ENCODE assay signal across 9 mouse cellular contexts in genomic region chr11:102762248-102762647, GRCm38 (mm10). TPM values are rescaled to one million over a fixed set of nuclear protein-coding genes. Genes with fewer than 3 reads are reported as not detected.
DNase-seq lines count a peak whose midpoint lies in the region; ATAC-seq and TF ChIP-seq lines count a peak whose summit lies in the region.
"Had no signal": no experiment of that assay in that cellular context is flagged by ENCODE, and none has a peak within 500 bp of the region (broad histone marks: within the 10 kb centered on the region; RNA-seq: fewer than 3 reads in every experiment).

No protein-coding gene starts in this region.

- no peak for TF ChIP-seq POLR2A in liver, adult 2 months (IDR thresholded peaks at IDR 0.05; ENCODE audit: extremely low read depth, insufficient read depth, low read length)

- no peaks in the 10 kb centered on the region for H3K9me3 ChIP-seq in embryonic facial prominence, embryonic 14.5 days (ENCODE audit: control insufficient read depth, low read length)
- H3K9me3 ChIP-seq in intestine, postnatal 0 days (ENCODE audit: control insufficient read depth), result no peaks in the 10 kb centered on the region
- no peaks in the 10 kb centered on the region for H3K9me3 ChIP-seq in neural tube, embryonic 14.5 days (ENCODE audit: control insufficient read depth, low read length)

- no peaks in the 10 kb centered on the region for H3K27me3 ChIP-seq in liver, adult 2 months (ENCODE audit: control insufficient read depth, insufficient read depth, low read length)
- H3K27me3 ChIP-seq in embryonic facial prominence, embryonic 14.5 days (replicated peaks; ENCODE audit: control insufficient read depth, insufficient read depth, low read length), result peaks cover 17% of the 10 kb centered on the region; the same call in 1 of the 2 replicates
- H3K27me3 ChIP-seq in intestine, postnatal 0 days (replicated peaks; ENCODE audit: control insufficient read depth, insufficient read depth, low read length), result peaks cover 10% of the 10 kb centered on the region
- H3K27me3 ChIP-seq in neural tube, embryonic 14.5 days (ENCODE audit: control insufficient read depth, insufficient read depth, low read length), result no peaks in the 10 kb centered on the region

- ATAC-seq in embryonic facial prominence, embryonic 14.5 days (ENCODE audit: low read depth), result 0 out of 2 replicates have a peak, but pooled peaks have one; percentile 9
- ATAC-seq in intestine, postnatal 0 days, result no peak
- ATAC-seq in neural tube, embryonic 14.5 days (ENCODE audit: low read depth), result no peak

- DNase-seq in liver, adult 2 months (ENCODE audit: extremely low read depth, low read depth, low spot score), result no peak
- no peak for DNase-seq in liver
- no peak for DNase-seq in embryonic facial prominence, embryonic 14.5 days (ENCODE audit: low spot score)
- no peak for DNase-seq in frontal cortex, postnatal 10 days (ENCODE audit: low spot score in 2 of 2)
- DNase-seq in gastrocnemius, postnatal 4 days (ENCODE audit: low spot score in 2 of 2), result no peak
- no peak for DNase-seq in adrenal gland, adult 8-10 months
- DNase-seq: lung, adult 18-20 months had no signal

- H3K4me1 ChIP-seq in liver, adult 2 months (ENCODE audit: control insufficient read depth, insufficient read depth, low read length), result peaks cover 3% of the 10 kb centered on the region; the same call in 1 of the 2 replicates
- H3K4me1 ChIP-seq in embryonic facial prominence, embryonic 14.5 days (ENCODE audit: control insufficient read depth, insufficient read depth, low read length), result no peaks in the 10 kb centered on the region
- no peaks in the 10 kb centered on the region for H3K4me1 ChIP-seq in intestine, postnatal 0 days (replicated peaks; ENCODE audit: control insufficient read depth, insufficient read depth, low read length)
- peaks cover 18% of the 10 kb centered on the region for H3K4me1 ChIP-seq in neural tube, embryonic 14.5 days (ENCODE audit: control insufficient read depth, insufficient read depth, low read length)

- H3K4me2 ChIP-seq in embryonic facial prominence, embryonic 14.5 days (ENCODE audit: low read depth, low read length), result peak overlapping the region; percentile 100
- H3K4me2 ChIP-seq in intestine, postnatal 0 days (replicated peaks; ENCODE audit: low read depth), result peak overlapping the region; percentile 93
- peak overlapping the region; percentile 62 for H3K4me2 ChIP-seq in neural tube, embryonic 14.5 days (ENCODE audit: low read depth, low read length)

- H3K36me3 ChIP-seq in liver, adult 2 months (ENCODE audit: control insufficient read depth, insufficient read depth, low read length), result no peaks in the 10 kb centered on the region
- H3K36me3 ChIP-seq in embryonic facial prominence, embryonic 14.5 days (ENCODE audit: control insufficient read depth, insufficient read depth, low read length), result no peaks in the 10 kb centered on the region
- H3K36me3 ChIP-seq in intestine, postnatal 0 days (ENCODE audit: control insufficient read depth, insufficient read depth), result no peaks in the 10 kb centered on the region
- no peaks in the 10 kb centered on the region for H3K36me3 ChIP-seq in neural tube, embryonic 14.5 days (ENCODE audit: control insufficient read depth, insufficient read depth, low read length)

- no peak overlapping the region for H3K9ac ChIP-seq in liver, adult 2 months (ENCODE audit: low read depth, low read length)
- peak overlapping the region; percentile 73 for H3K9ac ChIP-seq in embryonic facial prominence, embryonic 14.5 days (ENCODE audit: low read depth, low read length)
- H3K9ac ChIP-seq in intestine, postnatal 0 days (ENCODE audit: low read depth, low read length), result no peak overlapping the region
- peak overlapping the region; percentile 65 for H3K9ac ChIP-seq in neural tube, embryonic 14.5 days (replicated peaks; ENCODE audit: low read depth, low read length)

- no peak overlapping the region for H3K27ac ChIP-seq in liver, adult 2 months (replicated peaks; ENCODE audit: insufficient read depth, low read depth, low read length)
- no peak overlapping the region for H3K27ac ChIP-seq in embryonic facial prominence, embryonic 14.5 days (replicated peaks; ENCODE audit: low read depth, low read length)
- H3K27ac ChIP-seq in intestine, postnatal 0 days (ENCODE audit: low read depth, low read length), result no peak overlapping the region
- peak overlapping the region; percentile 63 for H3K27ac ChIP-seq in neural tube, embryonic 14.5 days (ENCODE audit: low read depth, low read length)

- no peak for TF ChIP-seq CTCF in liver, adult 2 months (IDR thresholded peaks at IDR 0.05; ENCODE audit: low read depth, low read length)
- TF ChIP-seq CTCF in intestine, postnatal 0 days (IDR thresholded peaks at IDR 0.05; ENCODE audit: low read depth), result no peak

- no peaks in the 10 kb centered on the region for H3K79me2 ChIP-seq in liver, adult 2 months (ENCODE audit: control insufficient read depth, insufficient read depth, low read length)

- WGBS in liver, adult 2 months, result 36% methylated on average over 15 of the region's 15 CpGs
- WGBS in embryonic facial prominence, embryonic 14.5 days, result 12% methylated on average over 12 of the region's 15 CpGs
- WGBS in intestine, postnatal 0 days, result 39% methylated on average over 15 of the region's 15 CpGs
- WGBS in neural tube, embryonic 14.5 days, result 9% methylated on average over 15 of the region's 15 CpGs

- peak overlapping the region; percentile 63; the same call in 1 of the 2 replicates for H3K4me3 ChIP-seq in liver, adult 2 months (ENCODE audit: insufficient read depth, low read depth, low read length)
- peak overlapping the region; percentile 60 for H3K4me3 ChIP-seq in embryonic facial prominence, embryonic 14.5 days (ENCODE audit: low read depth, low read length)
- peak overlapping the region; percentile 50 for H3K4me3 ChIP-seq in intestine, postnatal 0 days (ENCODE audit: low read depth, low read length)
- H3K4me3 ChIP-seq in neural tube, embryonic 14.5 days (ENCODE audit: low read depth, low read length), result peak overlapping the region; percentile 48

RNA-seq across cellular contexts. Expression of gene Adam11, which starts 1.0 kb away (rescaled TPM):
- 2.1 and 3.4 TPM in 2 replicates for total RNA-seq in liver, adult 2 months (2014; rRNA removed)
- 4.3 and 8.7 TPM in 2 replicates for polyA plus RNA-seq in liver, adult 2 months (2012; rRNA removed)
- polyA plus RNA-seq in embryonic facial prominence, embryonic 14.5 days (2014; fragmentation: Nextera tagmentation; extraction: Ambion mirVana), result 8.1 and 9.3 TPM in 2 replicates
- 0.80 and 1.3 TPM in 2 replicates for polyA plus RNA-seq in intestine, postnatal 0 days (2015; fragmentation: Nextera tagmentation; extraction: Ambion mirVana)
- 22.2 and 31.8 TPM in 2 replicates for polyA plus RNA-seq in neural tube, embryonic 14.5 days (2014; fragmentation: Nextera tagmentation; extraction: Ambion mirVana)
- total RNA-seq in gastrocnemius, postnatal 4 days (2021), result 1 to 10 TPM; 2.5 to 2.6 TPM
- total RNA-seq in adrenal gland, adult 8-10 months (2022), result 10 to 100 TPM in 2 of 4 experiments, 1 to 10 TPM in 2; 2.0 to 13.0 (median 8.0) TPM

RNA-seq across cellular contexts. Expression of gene Gjc1, which starts 57.3 kb away (rescaled TPM):
- total RNA-seq in liver, adult 2 months (2014; rRNA removed), result 0.46 and 0.47 TPM in 2 replicates
- polyA plus RNA-seq in liver, adult 2 months (2012; rRNA removed), result 0.11 and 0.26 TPM in 2 replicates
- polyA plus RNA-seq in embryonic facial prominence, embryonic 14.5 days (2014; fragmentation: Nextera tagmentation; extraction: Ambion mirVana), result 46.0 and 49.6 TPM in 2 replicates
- polyA plus RNA-seq in intestine, postnatal 0 days (2015; fragmentation: Nextera tagmentation; extraction: Ambion mirVana), result 16.1 and 18.8 TPM in 2 replicates
- 34.1 and 34.7 TPM in 2 replicates for polyA plus RNA-seq in neural tube, embryonic 14.5 days (2014; fragmentation: Nextera tagmentation; extraction: Ambion mirVana)
- total RNA-seq in gastrocnemius, postnatal 4 days (2021), result 10 to 100 TPM; 39.4 to 41.0 TPM
- total RNA-seq in adrenal gland, adult 8-10 months (2022), result 10 to 100 TPM; 12.9 to 22.5 (median 17.7) TPM

Comparison
In these comparisons a context has a peak if more than half of its experiments do, and no peak if none do; other contexts are left out.
1. H3K9ac ChIP-seq: peak in embryonic facial prominence, embryonic 14.5 days (single experiment) and neural tube, embryonic 14.5 days (single experiment); none in liver, adult 2 months (single experiment) and intestine, postnatal 0 days (single experiment).
2. RNA of gene Gjc1, which starts 57.3 kb away (polyA plus RNA-seq): 46.0 to 49.6 TPM in embryonic facial prominence, embryonic 14.5 days, 34.1 to 34.7 TPM in neural tube, embryonic 14.5 days and 16.1 to 18.8 TPM in intestine, postnatal 0 days; 0.11 to 0.26 TPM in liver, adult 2 months; every median in the first group is over 10 times any median in the second.
3. Peak in every context shown above with its lines, with median percentiles within 50 percentile points of each other: H3K4me3 ChIP-seq and H3K4me2 ChIP-seq.